Mouse (Mus musculus): ENCODE results near the gene Samd4b. TPM values are rescaled to one million over a fixed set of nuclear protein-coding genes. Genes with fewer than 3 reads are reported as not detected.

Samd4b gene
- polyA plus RNA-seq, 2 experiments = 4.5 to 12.0 TPM

DNA sequence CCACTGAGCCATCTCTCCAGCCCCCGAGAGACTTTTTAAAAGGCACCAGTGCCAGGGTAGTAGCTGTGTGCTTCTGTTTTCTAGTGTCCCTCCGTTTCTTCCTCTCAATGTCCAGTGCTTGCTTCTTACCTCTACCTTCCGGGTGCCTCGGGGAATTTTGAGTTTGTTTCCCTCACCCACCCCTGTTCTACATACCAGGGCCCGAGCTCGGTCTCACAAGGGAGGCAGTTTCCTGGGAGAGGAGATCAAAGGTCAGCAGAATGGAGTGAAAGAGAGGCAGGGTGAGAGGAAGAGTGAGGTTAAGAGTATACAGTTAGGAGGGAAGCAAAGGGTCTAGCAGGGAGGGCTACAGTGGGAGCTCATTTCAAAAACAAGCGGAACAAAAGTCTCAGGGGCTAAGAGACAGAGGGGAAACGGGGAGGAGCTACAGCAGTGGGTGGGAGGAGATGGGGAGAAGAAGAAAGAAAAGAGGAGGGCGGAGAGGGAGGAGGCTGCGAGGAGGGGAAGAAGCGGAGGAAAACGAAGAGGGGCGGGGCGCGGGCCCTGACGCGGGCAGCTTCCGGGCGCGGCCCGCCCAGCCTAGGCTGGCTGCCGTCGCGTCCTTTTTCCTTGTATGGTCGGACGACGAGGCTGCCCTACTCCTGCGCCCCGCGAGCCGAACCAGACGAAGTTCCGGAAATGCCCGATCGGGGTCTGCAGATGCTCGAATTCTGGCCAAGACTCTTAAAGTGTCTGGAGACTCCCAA is 222.6 kb downstream of the Samd4b start:
- 2% methylated on average over 33 of the region's 36 CpGs for WGBS (ENCODE audit: insufficient replicate concordance)
- Histone ChIP-seq H3K27ac (peak overlapping the region; percentile 90), H3K27me3 (ENCODE audit: control insufficient read depth, insufficient read depth, low read length) (peaks cover 12% of the 10 kb centered on the region), H3K4me2 (ENCODE audit: low read depth) (peak overlapping the region; percentile 97), H3K4me1 (replicated peaks; ENCODE audit: control insufficient read depth in 2 of 2, insufficient read depth in 2 of 2, low read length in 1 of 2) (peaks cover 36 to 41% of the 10 kb centered on the region in 2 experiments), H3K4me3 (ENCODE audit: insufficient read depth in 1 of 2, low read depth in 2 of 2, low read length in 2 of 2) (peak overlapping the region; percentile 55 to 59), H3K36me3 (replicated peaks; ENCODE audit: control insufficient read depth, insufficient read depth, low read depth) (no peaks in the 10 kb centered on the region), H3K9ac (replicated peaks) (peak overlapping the region; percentile 72), H3K9me3 (ENCODE audit: control insufficient read depth, low read length) (no peaks in the 10 kb centered on the region)
- DNase-seq (ENCODE audit: low read depth in 3 of 3, low spot score in 3 of 3) = peak; percentile 74 to 81 (median 77)
- peak; percentile 44 for ATAC-seq (ENCODE audit: insufficient read depth)
- TF ChIP-seq CTCF (IDR thresholded peaks at IDR 0.05; ENCODE audit: low read depth) (no peak), EP300 (IDR thresholded peaks at IDR 0.05; ENCODE audit: low read depth) (no peak)

DNA sequence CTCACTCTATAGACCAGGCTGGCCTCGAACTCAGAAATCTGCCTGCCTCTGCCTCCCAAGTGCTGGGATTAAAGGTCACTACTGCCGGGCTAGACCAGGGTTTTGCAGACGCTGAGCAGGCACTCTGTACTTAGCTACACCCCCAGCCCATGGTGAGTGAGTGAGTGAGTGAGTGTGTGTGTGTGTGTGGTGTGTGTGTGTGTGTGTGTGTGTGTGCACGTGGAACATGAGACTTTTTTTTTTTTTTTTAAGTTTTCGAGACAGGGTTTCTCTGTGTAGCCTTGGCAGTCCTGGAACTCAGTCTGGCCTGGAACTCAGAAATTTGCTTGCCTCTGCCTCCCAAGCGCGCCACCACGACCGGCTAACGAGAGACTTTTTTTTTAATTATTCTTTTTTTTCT is 223.3 kb downstream of the Samd4b start:
- H3K4me3 ChIP-seq (ENCODE audit: insufficient read depth in 1 of 2, low read depth in 2 of 2, low read length in 2 of 2) = peak overlapping the region in 1 of 2 experiments; percentile 59; a peak in 2 of 4 replicates
- no peak overlapping the region; the same call in 1 of the 2 replicates for H3K9ac ChIP-seq (replicated peaks)

DNA sequence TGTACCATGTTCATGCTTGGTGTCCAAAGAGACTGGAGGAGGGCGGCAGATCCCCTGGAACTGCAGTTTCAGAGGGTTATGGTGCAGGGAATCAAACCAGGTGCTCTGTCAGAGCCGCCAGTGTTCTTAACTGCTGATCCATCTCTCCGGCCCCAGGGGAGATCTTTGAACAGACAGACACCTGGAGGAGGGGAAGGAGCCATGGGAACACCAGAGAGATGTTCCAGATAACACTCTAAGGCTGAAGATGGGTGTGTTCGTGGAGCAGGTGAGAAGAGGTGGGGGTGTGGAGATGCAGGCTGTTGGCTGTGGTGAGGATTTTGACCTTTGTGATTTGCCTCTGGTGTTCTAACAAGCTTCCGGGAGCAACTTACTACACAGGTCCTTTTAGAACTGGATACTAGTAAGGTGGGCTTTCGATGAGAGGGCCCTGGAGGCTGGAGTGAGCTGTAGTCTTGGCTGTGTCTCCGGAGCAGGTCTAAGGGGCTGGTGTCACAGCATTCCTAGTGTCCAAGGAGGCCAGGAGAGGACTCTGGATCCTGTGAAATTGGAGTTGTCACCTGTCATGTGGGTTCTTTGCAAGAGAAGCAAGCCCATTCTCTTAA is 224.0 kb downstream of the Samd4b start:
- Histone ChIP-seq H3K4me1 (replicated peaks; ENCODE audit: control insufficient read depth in 2 of 2, insufficient read depth in 2 of 2, low read length in 1 of 2) (peaks cover 26 to 32% of the 10 kb centered on the region in 2 experiments), H3K27me3 (ENCODE audit: control insufficient read depth, insufficient read depth, low read length) (peaks cover 12% of the 10 kb centered on the region), H3K4me3 (ENCODE audit: insufficient read depth in 1 of 2, low read depth in 2 of 2, low read length in 2 of 2) (no peak overlapping the region), H3K9me3 (ENCODE audit: control insufficient read depth, low read length) (no peaks in the 10 kb centered on the region), H3K4me2 (ENCODE audit: low read depth) (no peak overlapping the region), H3K36me3 (replicated peaks; ENCODE audit: control insufficient read depth, insufficient read depth, low read depth) (no peaks in the 10 kb centered on the region), H3K9ac (replicated peaks) (no peak overlapping the region), H3K27ac (no peak overlapping the region)
- DNase-seq (ENCODE audit: low read depth in 3 of 3, low spot score in 3 of 3) = no peak
- 73% methylated on average over 7 of the region's 7 CpGs for WGBS (ENCODE audit: insufficient replicate concordance)
- no peak for TF ChIP-seq EP300 (IDR thresholded peaks at IDR 0.05; ENCODE audit: low read depth)
- no peak for TF ChIP-seq CTCF (IDR thresholded peaks at IDR 0.05; ENCODE audit: low read depth)
- no peak for ATAC-seq (ENCODE audit: insufficient read depth)

More for the DNA sequence above, 223.3 kb downstream of the Samd4b start:
- H3K27me3 ChIP-seq (ENCODE audit: control insufficient read depth, insufficient read depth, low read length) = peaks cover 12% of the 10 kb centered on the region
- no peaks in the 10 kb centered on the region for H3K36me3 ChIP-seq (replicated peaks; ENCODE audit: control insufficient read depth, insufficient read depth, low read depth)
- 49% methylated on average over 10 of the region's 10 CpGs for WGBS (ENCODE audit: insufficient replicate concordance)
- peaks cover 30 to 35% of the 10 kb centered on the region in 2 experiments for H3K4me1 ChIP-seq (replicated peaks; ENCODE audit: control insufficient read depth in 2 of 2, insufficient read depth in 2 of 2, low read length in 1 of 2)
- ATAC-seq (ENCODE audit: insufficient read depth) (no peak), DNase-seq (ENCODE audit: low read depth in 3 of 3, low spot score in 3 of 3) (no peak)
- H3K9me3 ChIP-seq (ENCODE audit: control insufficient read depth, low read length) = no peaks in the 10 kb centered on the region
- H3K4me2 ChIP-seq (ENCODE audit: low read depth) = peak overlapping the region; percentile 97
- H3K27ac ChIP-seq = no peak overlapping the region
- no peak for TF ChIP-seq EP300 (IDR thresholded peaks at IDR 0.05; ENCODE audit: low read depth)
- TF ChIP-seq CTCF (IDR thresholded peaks at IDR 0.05; ENCODE audit: low read depth) = no peak

- Histone ChIP-seq H3K9ac (replicated peaks) (peak overlapping the region; percentile 50; the same call in 1 of the 2 replicates), H3K4me2 (ENCODE audit: low read depth) (peak overlapping the region; percentile 92), H3K4me3 (ENCODE audit: insufficient read depth in 1 of 2, low read depth in 2 of 2, low read length in 2 of 2) (peak overlapping the region; percentile 61 to 79), H3K4me1 (replicated peaks; ENCODE audit: control insufficient read depth in 2 of 2, insufficient read depth in 2 of 2, low read length in 1 of 2) (peaks cover 26 to 27% of the 10 kb centered on the region in 2 experiments), H3K27ac (peak overlapping the region; percentile 47), H3K9me3 (ENCODE audit: control insufficient read depth, low read length) (no peaks in the 10 kb centered on the region), H3K27me3 (ENCODE audit: control insufficient read depth, insufficient read depth, low read length) (peaks cover 12% of the 10 kb centered on the region), H3K36me3 (replicated peaks; ENCODE audit: control insufficient read depth, insufficient read depth, low read depth) (no peaks in the 10 kb centered on the region)
- ATAC-seq (ENCODE audit: insufficient read depth) = peak; percentile 8; the same call in 1 of the 2 replicates
- WGBS (ENCODE audit: insufficient replicate concordance) = 1% methylated on average over 9 of the region's 9 CpGs
- TF ChIP-seq EP300 (IDR thresholded peaks at IDR 0.05; ENCODE audit: low read depth) (no peak; the same call in 1 of the 2 replicates), CTCF (IDR thresholded peaks at IDR 0.05; ENCODE audit: low read depth) (peak; percentile 74)
- DNase-seq (ENCODE audit: low read depth in 3 of 3, low spot score in 3 of 3) = peak; percentile 67 to 83 (median 75)
Measured at GRCm38 (mm10) chr7:28373131-28373581, 224.8 kb downstream of the Samd4b start.
